Mouse (Mus musculus): Measurements from ENCODE around the gene Vil1.

DNA sequence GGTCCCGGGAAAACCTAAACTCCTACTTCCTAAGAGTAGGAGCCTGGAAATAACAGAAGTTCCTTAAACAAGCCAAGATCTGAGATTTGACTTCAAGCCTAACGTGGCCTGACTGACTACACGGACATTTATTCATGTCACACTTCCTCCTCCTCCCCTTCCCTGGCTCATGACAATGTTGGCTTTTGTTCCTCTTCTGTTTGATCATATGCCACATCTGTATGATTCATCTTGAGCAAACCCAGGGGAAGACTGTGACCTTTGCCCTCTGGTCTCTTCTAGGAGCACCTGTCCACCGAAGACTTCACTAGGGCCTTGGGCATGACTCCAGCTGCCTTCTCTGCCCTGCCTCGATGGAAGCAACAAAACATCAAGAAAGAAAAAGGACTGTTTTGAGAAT is 25.4 kb downstream of the Vil1 start:
- TF ChIP-seq CTCF (IDR thresholded peaks at IDR 0.05; ENCODE audit: control insufficient read depth, insufficient read depth, low read length): no peak
- no peak for TF ChIP-seq POLR2A (IDR thresholded peaks at IDR 0.05; ENCODE audit: borderline replicate concordance, control insufficient read depth, low read depth, low read length)
